Mouse (Mus musculus) cerebellum, postnatal 10 days (tissue): ENCODE data around the gene Hist1h4a.
"Not testable (repeated sequence)": the region's sequence is repeated elsewhere in the genome, so short reads cannot be mapped to it uniquely, and the experiment has no call there.

ENCODE experiments used
- DNase-seq, 2 experiments: peaks; one replicate each; pipeline ENCODE4 v3.0.0; 2021; ENCODE audit warnings: mixed read lengths in 2 of 2

Hist1h4a gene

DNA sequence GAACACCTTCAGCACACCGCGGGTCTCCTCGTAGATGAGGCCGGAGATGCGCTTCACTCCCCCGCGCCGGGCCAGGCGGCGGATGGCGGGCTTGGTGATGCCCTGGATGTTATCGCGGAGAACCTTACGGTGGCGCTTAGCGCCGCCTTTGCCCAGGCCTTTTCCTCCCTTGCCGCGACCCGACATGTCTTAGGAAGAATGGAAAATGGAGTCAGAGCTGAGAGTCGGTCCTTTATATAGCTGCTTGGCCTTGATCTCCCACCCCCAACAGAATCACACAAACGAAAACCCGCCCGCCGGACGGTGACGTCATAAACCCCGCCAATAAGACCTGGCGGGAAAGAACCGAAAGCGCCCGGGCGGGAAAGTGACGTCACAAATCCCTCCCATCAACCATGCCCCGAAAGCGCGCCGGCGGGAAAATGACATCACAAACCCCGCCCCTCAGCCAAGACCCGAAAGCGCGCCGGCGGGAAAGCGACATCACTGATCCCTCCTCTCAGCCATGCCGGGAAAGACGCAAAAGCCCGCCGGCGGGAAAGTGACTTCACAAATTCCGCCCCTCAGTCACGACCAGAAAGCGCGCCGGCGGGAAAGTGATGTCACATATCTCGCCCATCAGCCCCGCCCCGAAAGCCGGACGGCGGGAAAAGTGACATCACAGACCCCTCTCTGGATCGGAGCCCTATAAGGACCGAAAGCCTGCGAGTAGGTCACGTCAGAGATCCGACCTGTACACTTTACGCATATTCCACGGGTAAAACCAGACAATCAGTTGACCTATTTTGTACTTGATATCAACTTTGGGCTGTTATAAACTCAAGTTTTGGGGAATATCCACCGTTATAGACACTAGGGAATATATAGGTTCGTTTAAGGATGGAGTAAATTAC lies at the start of gene Hist1h4a:
Gene Hist1h4a (minus strand): TSS at position 259 of the 893 bp plus-strand sequence.
- peak; percentile 100 for DNase-seq

DNA sequence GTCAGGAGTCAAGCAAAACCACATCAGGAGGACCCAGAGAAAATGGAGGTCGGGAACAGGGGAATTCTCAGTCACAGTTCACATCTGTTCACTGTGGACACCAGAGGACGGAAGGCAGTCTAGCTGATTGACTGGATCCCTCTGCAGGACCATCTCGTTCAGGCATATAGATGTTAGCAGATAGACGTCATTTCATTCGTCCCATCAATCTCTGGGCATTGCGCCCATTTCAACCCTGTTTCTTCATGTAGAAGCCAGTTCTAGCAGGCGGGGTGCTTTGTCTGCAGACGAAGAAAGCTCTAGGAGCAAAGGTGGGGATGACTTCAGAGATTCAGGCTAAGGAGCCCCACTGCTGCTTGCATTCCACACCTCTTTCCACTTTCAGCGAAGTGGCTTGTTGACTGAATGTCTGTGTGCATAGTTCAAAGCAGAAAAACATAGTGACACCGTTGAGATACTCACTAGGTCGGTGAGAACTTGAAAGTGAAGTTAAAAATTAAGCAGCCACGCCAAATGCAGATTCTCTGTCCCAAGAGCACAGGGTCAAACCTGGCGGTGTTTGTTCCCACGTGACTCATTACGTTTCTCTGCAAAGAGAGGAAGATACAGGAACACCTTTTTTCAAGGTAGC lies 45.5 kb upstream of the Hist1h4a start, which contains the start of gene Slc17a2:
Gene Slc17a2 (plus strand): TSS at position 572 of the 631 bp plus-strand sequence.
- DNase-seq = peak; percentile 3 to 9

DNA sequence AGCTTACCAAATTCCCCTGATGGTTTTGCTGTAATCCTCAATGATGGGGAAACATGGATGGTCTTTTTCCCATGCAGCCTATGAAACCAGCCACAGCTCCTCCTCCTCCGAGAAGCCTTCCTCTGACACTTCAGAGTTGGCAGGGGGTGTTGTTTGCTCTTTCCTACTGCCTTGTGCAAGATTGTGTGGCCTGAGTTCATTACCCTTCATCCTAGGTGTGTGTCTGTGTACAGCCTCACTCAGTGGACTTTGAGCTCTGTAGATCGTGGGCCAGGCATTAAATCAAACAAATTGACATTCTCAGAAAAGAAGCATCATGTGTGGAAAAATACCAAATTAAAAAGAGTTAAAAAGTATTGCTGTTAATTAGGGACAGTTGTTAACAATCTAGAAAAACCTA lies 43.5 kb upstream of the Hist1h4a start:
- DNase-seq = no peak

DNA sequence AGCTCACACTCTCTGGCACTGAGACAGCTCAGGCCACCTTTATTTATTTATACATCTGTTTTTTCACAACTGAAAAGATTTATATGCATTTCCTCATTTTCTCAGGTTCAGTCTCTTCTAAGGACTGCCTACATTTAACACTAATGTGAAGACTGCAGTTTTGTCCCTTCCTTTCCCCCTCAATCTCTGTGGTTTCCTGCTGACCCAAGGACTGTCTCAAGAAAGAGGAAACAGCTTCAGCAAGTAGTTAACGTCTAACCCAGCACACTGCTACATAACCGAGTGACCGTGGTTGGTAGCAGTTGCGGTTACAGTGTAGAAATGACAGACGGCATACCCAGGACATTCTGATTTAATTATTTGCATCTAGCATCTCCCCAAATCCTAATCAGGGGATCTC lies 38.4 kb upstream of the Hist1h4a start:
- DNase-seq = no peak

DNA sequence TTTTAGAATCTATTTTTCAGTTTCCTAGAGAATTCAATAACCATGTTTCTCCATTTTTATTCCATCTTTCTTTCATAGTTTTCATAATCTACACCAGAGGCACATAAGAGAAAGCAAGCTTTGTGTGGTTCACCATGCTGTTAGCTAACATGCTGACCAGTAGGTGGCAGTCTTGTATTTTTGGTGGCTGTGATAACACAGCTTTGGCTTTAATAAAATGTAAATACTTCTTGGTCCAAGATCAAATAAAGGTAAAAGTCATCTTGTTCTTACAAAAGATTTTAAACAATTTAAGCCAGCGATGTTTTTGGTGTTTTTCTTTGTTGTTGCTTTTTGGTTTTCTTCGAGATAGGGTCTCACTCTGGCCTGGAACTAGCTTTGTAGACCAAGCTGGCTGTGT lies 31.5 kb upstream of the Hist1h4a start:
- peak; percentile 75 to 83 for DNase-seq

DNA sequence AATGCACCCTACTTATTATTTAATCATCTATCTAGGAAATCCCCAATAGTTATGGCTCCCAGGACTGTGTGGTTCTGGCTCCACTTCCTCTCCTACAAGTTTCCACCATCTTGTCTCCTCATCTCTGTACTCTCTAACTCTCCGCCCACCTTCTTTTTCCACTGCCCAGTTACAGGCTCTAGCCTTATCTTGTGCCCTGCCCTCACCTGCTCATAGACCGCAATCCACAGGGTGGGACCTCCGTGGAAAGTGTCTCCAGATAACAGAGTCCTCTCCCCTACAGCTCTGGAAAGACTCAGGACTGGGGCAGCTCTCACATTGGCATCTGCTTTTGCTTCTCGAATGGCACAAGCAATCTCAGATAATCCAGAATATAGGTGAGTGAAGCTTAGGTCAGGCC lies 18.0 kb upstream of the Hist1h4a start:
- DNase-seq = no peak

DNA sequence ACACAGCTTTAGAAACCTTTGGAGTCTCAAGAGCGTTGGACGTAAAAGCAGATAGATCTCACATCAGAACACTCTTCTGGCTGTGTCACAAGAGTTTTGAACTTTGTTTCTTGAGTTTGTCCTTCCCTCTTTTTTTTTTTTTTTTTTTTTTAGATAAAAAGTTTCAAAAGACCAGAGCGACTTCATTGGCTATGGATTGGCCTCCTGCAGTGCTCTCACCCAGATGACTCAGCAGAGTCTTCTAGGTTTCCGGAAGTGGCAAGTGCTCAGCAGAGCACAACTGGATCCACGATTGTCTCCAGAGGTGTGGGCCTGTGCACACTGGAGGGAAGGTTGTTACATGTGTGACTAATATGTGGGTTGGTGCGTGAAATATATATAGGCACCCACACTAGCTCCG lies 17.3 kb upstream of the Hist1h4a start:
- DNase-seq = no peak

DNA sequence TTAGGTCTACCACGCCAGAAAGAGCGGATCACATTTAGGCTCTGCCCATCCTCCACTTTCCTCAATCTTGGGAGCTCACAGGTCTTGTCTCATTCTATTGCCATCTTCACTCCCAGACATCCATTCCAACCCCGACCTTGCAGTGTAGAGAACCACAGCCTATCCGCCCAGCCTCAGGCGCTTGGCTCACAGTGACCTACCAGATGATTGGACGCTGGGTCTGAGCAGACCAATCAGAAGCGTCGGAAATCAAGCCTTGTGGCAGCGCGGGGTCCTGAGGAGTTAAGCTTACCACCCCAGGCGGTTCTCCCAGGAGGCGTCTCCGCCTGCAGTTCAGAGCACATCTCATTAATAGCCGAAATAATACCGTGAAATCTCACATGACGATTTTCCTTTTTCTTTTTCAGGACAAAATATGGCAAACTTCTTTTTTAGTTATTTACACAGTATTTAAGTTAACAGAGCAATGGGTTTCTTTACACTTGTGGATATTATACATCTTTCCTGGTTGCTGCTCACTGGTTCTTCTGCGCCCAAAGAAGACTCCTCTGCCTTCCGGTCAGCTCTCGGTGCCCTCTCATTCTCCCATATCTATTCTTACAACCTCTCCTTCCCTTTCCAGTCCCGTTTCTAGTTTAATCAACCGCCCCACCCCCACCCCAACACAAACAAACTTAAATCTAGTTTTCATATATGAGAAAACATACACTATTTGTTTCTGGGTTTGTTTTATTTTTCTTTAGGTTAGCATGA lies 11.7 kb upstream of the Hist1h4a start:
- DNase-seq = peak; percentile 36 to 54

DNA sequence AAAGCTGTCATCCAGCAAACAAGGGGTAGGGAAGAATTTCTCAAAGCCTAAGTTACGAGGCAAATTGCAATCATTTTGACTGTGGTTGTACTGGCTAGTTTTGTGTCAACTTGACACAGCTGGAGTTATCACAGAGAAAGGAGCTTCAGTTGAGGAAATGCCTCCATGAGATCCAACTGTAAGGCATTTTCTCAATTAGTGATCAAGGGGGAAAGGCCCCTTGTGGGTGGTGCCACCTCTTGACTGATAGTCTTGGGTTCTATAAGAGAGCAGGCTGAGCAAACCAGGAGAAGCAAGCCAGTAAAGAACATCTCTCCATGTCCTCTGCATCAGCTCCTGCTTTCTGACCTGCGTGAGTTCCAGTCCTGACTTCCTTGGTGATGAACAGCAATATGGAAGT lies 8.6 kb upstream of the Hist1h4a start, which contains the start of gene Trim38:
Gene Trim38 (plus strand): TSS at position 301 of the 400 bp plus-strand sequence.
- not testable (repeated sequence) for DNase-seq

DNA sequence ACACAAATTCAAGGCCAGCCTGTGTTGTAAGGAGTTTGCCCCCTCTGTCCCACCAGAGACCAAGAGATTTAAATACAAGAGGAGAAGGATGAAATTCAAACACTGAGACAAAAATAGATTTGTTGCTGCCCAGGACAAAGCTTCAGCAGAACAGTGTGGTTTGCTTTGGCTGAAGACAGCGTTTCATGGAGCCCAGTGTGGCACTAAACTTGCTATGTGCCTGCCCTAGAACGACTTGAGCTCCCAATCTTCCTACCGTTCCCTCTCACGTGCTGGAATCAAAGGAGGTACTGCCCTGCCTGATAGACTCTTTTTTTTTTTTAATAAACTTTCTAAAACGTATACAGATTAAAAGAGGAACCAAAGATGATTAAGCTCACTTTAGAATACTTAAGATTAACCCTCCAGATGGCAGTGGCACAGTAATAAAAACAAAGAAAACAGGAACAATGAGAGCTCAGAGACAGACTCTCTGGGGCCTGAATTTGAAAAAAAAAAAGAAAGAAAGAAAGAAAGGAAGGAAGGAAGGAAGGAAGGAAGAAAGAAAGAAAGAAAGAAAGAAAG lies 7.9 kb upstream of the Hist1h4a start:
- DNase-seq = no peak

DNA sequence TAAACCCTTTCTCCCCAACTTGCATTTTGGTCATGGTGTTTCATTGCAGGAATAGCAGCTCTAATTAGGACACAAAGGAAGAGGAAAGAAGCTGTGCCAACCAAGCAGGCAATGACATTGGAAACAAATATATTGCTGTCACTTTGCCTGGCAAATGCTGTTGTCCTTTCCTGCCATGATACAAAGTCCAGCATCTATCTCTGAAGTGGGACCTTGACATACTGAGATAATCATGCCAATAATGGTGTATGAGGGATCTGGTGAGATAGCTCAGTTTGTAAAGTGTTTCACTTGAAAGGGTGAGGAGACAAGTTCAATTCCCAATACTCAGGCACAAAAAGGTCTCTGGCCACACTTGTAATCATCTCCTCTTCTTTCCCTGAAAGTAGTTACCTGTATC lies 5.7 kb upstream of the Hist1h4a start:
- DNase-seq = no peak

DNA sequence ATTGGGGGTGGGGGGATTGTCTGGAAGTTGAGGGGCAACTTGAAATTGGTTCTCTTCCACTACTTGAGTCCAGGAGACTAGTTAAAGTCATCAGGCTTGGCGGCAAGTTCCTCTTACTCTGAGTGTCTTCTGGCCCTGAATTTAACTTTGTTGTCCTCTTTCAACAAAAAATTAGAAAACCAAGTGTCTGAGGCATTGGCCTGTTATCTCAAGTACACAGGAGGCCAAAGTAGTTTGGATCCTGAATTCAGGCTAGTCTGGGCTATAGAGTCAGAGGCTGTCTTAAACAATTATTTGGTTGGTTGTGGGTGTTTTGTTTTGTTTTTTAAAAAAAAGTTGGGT lies 4.1 kb upstream of the Hist1h4a start:
- DNase-seq = no peak

DNA sequence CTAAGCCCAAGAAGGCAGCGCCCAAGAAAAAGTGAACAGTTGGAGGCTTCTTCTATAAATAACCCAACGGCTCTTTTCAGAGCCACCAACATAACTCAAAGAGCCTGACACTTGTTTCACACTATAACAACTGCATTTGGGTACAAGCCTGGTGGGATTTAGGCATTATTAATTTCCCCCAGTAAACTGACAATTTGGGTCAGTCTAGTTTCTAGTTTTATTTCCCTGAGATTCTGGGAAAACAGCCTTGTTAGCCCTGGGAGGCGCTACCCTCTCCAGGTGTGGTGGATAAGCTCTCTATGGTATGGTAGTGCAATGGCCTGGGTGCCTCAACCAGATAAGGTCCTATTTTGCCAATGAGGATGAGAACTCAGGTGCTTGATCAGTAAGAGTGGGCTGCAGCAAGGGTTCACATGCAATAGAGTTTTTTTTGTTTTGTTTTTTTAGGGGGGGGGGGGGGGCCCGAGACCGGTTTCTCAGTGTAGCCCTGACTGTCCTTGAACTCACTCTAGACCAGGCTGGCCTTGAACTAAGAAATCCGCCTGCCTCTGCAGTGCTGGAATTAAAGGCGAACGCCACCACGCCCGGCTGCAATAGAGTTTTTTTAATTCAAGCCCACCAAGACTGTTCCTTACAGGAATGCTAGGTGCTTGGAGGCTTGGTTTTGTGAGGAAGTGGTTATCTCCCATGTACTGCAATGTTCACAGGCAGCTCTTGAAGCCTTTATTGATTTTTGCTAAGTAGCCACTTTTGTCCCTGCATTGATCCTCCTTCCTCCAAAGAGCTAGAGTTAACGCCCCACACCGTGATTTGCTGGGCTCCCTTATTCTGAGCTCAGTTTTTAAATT lies 3.5 kb upstream of the Hist1h4a start:
- no peak for DNase-seq

DNA sequence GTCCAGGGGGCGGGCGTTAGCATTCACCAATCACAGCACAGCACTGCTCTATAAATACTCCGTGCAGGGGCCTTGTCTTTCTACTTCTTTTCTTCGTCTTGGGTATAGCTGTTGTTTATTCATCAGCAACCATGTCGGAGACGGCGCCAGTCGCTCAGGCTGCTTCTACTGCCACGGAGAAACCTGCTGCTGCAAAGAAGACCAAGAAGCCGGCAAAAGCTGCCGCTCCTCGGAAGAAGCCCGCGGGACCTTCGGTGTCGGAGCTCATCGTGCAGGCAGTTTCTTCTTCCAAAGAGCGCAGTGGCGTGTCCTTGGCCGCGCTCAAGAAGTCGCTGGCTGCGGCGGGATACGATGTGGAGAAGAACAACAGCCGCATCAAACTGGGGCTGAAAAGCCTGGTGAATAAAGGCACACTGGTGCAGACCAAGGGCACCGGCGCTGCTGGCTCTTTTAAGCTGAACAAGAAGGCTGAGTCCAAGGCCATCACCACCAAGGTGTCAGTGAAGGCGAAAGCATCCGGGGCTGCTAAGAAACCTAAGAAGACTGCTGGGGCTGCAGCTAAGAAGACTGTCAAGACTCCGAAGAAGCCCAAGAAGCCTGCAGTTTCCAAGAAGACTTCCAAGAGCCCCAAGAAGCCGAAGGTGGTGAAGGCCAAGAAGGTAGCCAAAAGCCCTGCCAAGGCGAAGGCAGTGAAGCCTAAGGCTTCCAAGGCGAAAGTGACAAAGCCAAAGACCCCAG lies 2.7 kb upstream of the Hist1h4a start, which contains the start of gene Hist1h1a:
Gene Hist1h1a (plus strand): TSS at position 81 of the 738 bp plus-strand sequence.
- DNase-seq = peak; percentile 90 to 91

DNA sequence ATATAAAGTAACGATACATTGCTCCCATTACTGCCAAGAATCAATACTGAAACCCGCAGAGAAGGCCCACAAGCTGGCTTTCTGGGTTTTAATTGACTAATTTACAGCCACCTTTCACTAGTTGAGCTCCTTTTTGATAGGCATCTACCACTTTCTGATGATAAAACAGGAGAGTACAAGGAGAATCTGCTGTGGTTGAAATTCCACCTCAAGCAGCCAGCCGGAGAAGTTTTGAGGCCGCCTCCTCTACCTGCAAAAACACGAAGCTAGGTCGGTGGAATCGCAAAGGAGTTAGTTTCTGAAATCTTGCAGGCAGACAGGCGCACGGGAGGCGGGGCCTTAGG lies 2.2 kb upstream of the Hist1h4a start:
- no peak for DNase-seq

DNA sequence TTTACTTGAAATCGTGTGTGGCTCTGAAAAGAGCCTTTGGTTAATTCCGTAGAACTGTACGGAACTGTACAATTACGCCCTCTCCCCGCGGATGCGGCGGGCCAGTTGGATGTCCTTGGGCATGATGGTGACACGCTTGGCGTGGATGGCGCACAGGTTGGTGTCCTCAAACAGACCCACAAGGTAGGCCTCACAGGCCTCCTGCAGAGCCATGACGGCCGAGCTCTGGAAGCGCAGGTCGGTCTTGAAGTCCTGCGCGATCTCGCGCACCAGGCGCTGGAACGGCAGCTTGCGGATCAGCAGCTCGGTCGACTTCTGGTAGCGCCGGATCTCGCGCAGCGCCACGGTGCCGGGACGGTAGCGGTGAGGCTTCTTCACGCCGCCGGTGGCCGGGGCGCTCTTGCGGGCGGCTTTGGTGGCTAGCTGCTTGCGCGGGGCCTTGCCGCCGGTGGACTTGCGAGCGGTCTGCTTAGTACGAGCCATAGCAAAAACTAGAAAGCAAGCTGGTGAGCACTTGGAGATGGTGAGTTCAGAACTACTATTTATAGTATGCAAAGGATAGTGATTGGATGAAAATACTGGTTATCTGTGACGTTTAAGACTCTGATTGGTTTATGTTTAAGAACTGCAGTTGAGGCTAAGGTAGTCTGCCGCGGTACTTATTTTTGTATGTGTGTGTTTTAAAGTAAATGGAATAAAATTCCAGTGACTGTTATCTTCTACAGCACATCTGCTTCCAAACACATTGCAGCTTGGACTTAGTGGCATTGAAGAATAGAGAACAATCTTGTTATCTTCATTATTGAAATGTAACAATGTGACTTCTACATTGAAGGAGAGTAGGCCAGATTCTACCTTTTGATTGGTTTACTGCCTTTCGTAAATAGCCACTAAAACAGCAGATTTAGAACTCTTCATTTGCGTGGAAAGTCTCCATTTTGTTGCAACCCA lies 1.1 kb upstream of the Hist1h4a start, which contains the start of gene Hist1h3a:
Gene Hist1h3a (minus strand): TSS at position 516 of the 951 bp plus-strand sequence.
- DNase-seq = peak; percentile 70 to 75

DNA sequence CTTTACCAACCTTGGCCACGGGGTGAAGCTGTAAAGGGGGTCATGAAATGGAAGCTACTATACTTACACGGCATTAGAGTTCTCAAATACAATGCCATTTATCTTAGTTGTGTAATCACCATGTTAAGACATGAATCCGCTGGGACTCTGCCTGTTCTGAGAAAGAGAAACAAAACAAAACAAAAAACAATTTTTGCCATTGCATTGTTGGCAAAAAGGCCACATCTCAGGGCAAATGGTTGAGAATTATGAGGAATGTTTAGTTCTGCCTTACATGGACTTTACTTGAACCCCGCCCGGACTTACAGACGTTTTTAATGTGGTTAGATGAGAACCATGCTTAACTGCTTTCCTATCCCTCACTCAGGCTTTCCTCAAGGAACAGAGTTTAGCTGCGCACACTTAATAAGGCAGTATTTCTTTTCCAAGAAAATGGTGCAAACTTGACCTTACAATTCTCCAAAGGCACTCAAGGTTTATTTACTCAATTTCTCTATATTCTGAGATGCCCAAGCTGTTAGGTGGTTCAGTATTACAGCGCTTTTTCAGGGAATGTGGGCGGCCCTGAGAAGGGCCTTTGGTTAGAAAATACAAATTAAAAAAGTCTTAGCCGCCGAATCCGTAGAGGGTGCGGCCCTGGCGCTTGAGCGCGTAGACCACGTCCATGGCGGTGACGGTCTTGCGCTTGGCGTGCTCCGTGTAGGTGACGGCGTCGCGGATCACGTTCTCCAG lies 624 bp downstream of the Hist1h4a start:
- peak; percentile 32 to 53 for DNase-seq

DNA sequence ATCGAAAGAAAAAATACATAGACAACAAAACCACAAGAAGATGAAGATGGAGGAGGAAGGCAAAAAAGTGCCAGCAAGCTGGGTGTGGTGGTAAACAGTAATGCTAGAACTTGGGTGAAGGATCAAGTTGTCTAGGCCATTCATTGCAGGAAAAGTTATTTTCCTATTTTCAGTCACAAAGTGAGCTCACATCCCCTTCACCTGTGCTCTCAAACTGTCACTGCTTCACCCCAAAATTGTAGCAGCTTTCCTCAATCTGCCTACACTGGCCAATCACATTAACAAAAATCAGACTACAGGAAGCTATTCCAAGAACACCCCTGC lies 1.2 kb downstream of the Hist1h4a start:
- no peak for DNase-seq

DNA sequence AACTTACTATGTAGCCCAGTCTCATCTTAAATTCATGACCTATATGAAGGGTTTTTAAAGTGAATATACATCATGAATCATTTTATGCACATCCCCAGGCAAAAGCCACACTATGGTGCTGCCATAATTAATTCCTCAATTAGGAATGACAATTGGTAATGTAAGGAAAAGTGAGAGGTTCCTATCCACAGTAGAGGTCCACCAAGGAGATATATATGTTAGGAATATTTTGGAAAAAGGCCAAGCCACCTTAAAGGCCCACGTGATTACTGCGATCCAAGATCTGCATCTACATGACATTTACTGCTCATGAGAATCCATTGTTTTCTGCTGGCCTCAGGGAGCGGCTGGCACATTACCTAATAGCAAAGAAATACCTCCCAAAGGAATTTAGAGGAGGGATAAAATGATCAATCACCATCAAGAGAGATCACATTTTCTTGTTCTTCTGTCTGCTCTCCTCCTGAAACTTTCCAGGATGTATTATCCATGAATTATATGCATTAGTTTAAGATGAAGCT lies 1.7 kb downstream of the Hist1h4a start:
- DNase-seq = no peak
